Mouse (Mus musculus) right cerebral cortex, postnatal 4 days (tissue): ENCODE data around the gene Svopl.

Source experiments
- DNase-seq: peaks from one replicate; pipeline ENCODE4 v3.0.0-alpha.2; 2022

Gene Svopl

DNA sequence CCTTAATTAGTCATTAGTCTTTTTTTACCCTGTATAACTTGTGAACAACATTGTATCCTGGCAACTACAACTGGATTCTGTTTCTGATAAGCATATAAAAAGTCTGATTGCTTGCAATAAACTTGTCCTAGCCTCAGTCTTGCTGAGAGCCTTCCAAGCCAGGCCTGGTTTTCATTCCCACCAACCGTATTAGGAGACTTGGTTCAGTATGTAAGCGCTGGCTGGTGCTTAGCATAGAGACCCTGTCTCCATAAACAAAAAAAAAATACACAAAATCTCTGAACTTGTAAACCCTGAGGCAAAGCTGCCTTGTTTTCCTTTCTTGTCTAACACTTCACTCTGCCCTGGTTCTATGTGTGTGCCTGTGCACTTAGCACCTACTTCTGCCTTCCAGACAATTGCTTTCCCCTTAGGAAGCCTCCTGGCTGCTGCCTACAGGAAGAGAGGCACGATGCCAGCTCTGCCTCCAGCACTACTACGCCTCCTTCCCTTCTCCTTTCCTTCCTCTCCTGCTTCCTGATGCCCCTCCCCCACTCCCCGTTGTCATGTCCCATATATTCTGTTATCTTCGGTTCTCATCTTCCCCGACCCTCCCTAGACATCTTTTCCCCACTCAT, 14.8 kb downstream of the Svopl start:
- DNase-seq = peak; percentile 40

GRCm38 (mm10) chr6:38028205-38028604, 18.6 kb downstream of the Svopl start:
- DNase-seq = no peak

DNA sequence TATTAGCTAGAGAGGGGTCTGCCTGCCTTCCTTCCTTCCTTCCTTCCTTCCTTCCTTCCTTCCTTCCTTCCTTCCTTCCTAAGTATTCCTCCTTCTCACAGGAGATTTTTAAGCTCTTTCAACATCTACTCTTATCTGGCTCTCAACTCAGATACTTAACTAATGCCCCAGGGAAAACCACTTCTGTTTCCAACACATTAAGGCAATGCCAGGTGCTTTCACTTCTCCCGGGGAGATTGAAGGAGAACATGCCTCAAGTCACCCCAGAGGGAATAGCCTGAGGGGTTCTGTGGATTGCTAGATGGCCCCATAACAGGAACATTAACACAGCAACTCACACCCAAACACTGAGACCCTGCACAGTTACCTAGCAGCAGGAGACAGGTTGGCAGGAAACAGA, 19.0 kb downstream of the Svopl start:
- no peak for DNase-seq

- no peak for DNase-seq
These were observed 23.5 kb downstream of the Svopl start for GRCm38 (mm10) chr6:38023284-38023683.

- DNase-seq = no peak
These were observed 25.4 kb downstream of the Svopl start for GRCm38 (mm10) chr6:38021406-38021805.

GRCm38 (mm10) chr6:38012829-38013228, 34.0 kb downstream of the Svopl start:
- no peak for DNase-seq

GRCm38 (mm10) chr6:38007459-38007858, 39.3 kb downstream of the Svopl start:
- peak; percentile 32 for DNase-seq

DNA sequence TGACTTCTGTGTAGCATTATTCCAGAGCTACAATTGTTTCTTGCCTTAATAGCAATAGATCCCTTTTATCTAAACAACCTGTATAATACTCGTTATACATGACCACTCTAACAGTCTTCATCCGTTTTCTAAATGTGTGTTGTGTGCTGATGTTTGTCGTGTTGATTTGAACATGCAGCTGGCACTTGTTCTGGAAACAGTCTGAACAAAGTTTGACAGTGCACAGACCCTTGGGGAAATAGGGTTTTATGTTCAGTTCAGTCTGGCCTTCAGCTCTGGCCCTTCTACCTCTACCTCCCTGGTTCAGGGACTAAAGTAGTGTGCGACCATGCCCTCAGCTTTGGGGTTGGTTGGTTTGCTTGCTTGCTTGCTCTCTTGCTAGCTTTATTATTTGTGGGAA, 79.4 kb downstream of the Svopl start:
- DNase-seq = no peak

- DNase-seq = no peak
These were observed 95.5 kb downstream of the Svopl start for GRCm38 (mm10) chr6:37951306-37951705.

- no peak for DNase-seq
These were observed 110.3 kb downstream of the Svopl start for GRCm38 (mm10) chr6:37936498-37936897.
